Mouse (Mus musculus): Measurements from ENCODE around the gene Exosc8.

DNA sequence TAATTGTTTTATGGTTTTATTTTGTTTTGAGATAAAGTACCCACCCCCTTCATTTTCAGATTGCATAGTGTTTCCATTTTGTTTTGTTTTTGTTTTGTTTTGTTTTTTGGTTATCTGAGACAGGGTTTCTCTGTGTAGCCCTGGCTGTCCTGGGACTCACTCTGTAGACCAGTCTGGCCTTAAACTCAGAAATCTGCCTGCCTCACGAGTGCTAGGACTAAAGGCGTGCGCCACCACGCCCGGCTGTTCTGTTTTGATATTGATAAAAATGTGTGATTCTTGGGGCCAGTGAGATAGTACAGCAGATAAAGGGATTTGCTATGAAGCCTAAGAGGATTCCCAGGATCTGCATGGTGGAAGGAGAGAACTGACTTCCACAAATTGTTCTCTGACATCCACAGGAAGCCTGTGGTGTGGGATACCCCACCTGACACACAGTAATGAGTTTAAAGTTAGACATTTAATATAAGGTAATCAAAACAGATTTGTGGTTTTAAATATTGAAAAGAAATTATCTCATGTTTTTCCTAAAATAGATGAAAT lies 35.4 kb downstream of the Exosc8 start:
- TF ChIP-seq EP300 (IDR thresholded peaks at IDR 0.05; ENCODE audit: insufficient read depth, low read depth, low read length) (no peak), POLR2A (IDR thresholded peaks at IDR 0.05; ENCODE audit: insufficient read depth, low read depth, low read length) (no peak), CTCF (IDR thresholded peaks at IDR 0.05) (no peak)

All from heart, adult 2 months (tissue).